Mouse (Mus musculus): ENCODE data around the gene Ovca2.
A peak's percentile ranks its signal among the peaks of the same experiment; 100 is the strongest.
"Not testable (repeated sequence)": the region's sequence is repeated elsewhere in the genome, so short reads cannot be mapped to it uniquely, and the experiment has no call there.

The Ovca2 gene

GRCm38 (mm10) chr11:75194850-75195461 lies 16.3 kb upstream of the Ovca2 start:
- peak; percentile 78 for DNase-seq (ENCODE audit: low spot score)

DNA sequence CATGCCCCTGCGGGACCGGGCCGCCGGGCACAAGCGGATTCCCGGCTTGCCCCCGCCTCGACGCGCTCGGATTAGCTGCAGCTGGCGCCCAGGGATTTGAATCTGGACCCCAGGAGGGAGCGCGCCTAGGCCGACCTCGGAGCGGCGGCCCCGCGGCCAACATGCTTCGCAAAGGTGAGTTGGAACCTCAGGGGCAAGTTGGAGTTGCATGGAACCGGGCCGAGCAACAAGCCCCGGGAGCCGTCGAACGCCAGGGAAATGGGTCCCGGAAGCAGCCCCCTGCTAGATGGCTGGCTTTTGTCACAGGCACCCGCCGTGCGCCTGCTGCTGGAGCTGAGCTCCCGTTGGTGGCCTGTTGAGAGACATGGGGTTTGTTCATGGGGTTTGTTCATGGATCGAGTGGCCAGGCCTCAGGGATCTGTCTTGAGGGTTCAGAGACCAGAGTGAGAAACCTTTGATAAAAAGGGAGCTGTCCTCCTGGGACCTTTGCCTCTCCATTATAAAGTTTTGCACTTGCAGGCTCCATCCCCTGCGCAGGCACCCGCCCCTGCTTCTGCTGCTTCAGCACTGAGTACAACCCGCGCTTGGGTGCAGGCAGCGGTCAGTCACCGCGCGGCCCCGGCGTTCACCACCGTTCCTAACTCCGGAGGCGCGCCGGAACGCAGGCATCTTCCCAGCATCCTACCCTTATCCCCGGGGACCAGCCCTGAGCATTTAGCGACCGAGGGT lies 15.7 kb upstream of the Ovca2 start:
- no peak for DNase-seq (ENCODE audit: low spot score)

GRCm38 (mm10) chr11:75193256-75194071 lies 14.8 kb upstream of the Ovca2 start, which contains the start of gene Rtn4rl1:
Gene Rtn4rl1, plus strand, starts transcription at chr11:75193783.
- peak; percentile 68 for DNase-seq (ENCODE audit: low spot score)

- DNase-seq (ENCODE audit: low spot score), result peak; percentile 82
Measured at GRCm38 (mm10) chr11:75192336-75193214, 13.9 kb upstream of the Ovca2 start.

- DNase-seq (ENCODE audit: low spot score), result no peak
Measured at GRCm38 (mm10) chr11:75191841-75192240, 13.2 kb upstream of the Ovca2 start.

DNA sequence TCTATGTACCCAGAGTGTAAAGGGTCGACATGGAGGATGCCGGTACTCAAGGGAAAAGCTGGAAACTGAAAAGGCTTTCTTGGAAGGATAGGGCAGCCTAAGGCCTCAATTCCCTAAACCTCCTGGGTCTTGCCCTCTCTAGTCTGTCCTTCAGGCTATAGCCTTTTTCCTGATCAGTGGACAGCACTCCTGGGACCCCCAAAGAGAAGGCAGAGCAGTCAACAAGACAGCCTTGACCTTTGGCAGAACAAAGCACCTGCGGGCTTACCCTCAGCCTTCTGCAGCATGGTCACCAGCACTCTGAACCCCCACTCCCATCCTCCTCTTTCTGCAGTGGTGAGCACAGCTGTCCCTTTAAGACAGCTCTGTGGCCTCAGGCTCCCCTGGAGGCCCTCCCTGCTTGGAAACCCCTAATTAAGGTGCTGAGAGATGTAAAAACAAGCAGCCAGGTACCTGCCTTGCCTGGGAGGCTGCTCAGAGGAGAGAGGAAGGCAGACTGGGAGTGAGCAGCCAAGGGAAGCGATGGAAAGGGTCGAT lies 12.3 kb upstream of the Ovca2 start, which contains the start of gene Dph1:
Gene Dph1, minus strand, starts transcription at position 337 of the 537 bp plus-strand sequence.
- no peak for DNase-seq (ENCODE audit: low spot score)

GRCm38 (mm10) chr11:75190371-75190724 lies 11.7 kb upstream of the Ovca2 start:
- peak; percentile 92 for DNase-seq (ENCODE audit: low spot score)

- no peak for DNase-seq (ENCODE audit: low spot score)
Measured at GRCm38 (mm10) chr11:75189713-75190370, 11.2 kb upstream of the Ovca2 start.

DNA sequence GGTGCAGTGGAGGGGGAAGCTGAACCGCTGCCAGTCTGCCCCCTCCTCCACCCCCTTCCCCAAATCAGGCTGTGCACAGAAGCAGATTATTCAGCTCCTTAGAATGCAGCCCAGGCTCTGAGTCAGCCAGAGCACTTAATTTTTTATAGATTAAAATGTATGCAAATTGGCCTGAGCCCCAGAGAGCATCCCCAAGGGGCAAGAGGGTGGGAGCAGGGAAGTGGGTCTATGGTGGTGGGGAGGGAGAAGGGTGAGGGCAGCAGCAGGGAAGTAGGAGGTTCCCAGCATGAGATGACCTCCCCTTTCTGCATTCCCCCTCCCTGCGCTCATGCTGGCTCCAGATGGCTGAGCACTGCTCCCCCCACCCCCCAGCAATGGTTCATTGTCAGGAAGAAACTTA lies 6.4 kb upstream of the Ovca2 start:
- no peak for DNase-seq (ENCODE audit: low spot score)

GRCm38 (mm10) chr11:75184573-75184972 lies 5.9 kb upstream of the Ovca2 start:
- no peak for DNase-seq (ENCODE audit: low spot score)

DNA sequence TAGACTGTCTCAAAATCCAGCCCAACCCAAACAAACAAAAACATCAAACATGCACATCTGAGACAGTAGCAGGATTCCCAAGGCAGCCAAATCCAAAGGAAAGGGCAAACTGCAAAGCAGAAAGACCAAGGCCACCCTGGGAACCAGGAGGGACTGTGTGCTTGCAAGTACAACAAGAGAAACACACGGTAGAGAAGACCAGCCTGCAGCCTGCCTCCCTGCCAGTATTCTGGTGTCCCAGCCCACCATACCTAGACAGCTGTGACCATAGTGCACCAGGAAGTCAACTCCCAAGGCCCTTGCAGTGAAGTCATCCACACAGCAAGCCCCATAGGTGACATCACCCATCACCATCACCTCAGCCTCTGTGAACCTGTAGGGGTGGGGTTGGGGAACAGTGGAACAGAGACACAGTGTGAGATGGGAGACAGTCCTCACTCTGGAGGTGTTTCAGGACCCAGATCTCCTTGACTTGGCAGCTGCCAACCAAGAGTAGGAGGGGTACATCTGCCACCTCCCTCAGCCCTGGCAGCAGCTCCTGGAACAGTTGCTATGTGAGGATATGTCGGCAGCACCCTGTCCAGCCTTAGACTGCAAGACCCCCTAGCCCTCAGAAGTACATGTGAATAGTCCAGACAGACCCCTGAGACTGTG lies 5.4 kb upstream of the Ovca2 start:
- no peak for DNase-seq (ENCODE audit: low spot score)

DNA sequence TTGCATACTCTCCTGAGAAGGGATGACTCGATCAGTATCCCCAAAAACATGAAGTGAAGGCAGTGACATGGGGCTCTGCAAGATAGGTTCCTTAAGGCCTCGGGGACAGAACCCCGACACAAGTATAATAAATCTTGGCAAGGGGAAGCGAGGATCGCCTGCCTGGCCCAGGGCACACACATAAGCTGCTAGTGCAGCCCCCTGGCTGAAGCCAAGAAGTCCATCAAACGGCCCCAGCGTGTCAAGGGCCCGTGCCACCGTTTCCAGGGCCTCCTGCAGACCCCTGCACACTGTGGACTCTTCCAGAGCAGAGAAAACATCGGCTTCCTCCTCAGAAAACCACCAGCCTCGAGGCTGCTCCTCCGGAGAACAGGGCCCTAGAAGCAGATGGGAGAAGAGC lies 624 bp downstream of the Ovca2 start:
- no peak for DNase-seq (ENCODE audit: low spot score)

- DNase-seq (ENCODE audit: low spot score), result not testable (repeated sequence)
Measured at GRCm38 (mm10) chr11:75174574-75174973, 4.1 kb downstream of the Ovca2 start.

DNA sequence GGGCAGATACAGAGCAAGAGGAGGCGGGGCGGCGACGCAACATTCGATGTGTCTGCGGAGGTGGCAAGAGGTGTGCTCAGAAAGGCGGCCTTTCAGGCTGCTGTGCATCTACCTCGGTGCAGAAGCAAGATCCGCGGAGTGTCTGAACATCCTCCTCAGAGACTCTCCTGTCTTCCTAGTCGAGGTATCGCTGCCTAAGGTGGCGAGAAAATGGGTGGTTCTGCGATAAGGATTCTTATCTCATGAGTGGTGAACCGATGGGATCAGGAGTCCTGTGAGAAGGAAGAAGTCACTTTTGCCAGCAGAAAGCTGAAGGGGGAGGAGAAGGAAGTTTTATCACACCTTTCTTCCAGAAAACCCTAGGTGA lies 4.9 kb downstream of the Ovca2 start:
- no peak for DNase-seq (ENCODE audit: low spot score)

- peak; percentile 84 for DNase-seq (ENCODE audit: low spot score)
Measured at GRCm38 (mm10) chr11:75173095-75173798, 5.4 kb downstream of the Ovca2 start.

DNA sequence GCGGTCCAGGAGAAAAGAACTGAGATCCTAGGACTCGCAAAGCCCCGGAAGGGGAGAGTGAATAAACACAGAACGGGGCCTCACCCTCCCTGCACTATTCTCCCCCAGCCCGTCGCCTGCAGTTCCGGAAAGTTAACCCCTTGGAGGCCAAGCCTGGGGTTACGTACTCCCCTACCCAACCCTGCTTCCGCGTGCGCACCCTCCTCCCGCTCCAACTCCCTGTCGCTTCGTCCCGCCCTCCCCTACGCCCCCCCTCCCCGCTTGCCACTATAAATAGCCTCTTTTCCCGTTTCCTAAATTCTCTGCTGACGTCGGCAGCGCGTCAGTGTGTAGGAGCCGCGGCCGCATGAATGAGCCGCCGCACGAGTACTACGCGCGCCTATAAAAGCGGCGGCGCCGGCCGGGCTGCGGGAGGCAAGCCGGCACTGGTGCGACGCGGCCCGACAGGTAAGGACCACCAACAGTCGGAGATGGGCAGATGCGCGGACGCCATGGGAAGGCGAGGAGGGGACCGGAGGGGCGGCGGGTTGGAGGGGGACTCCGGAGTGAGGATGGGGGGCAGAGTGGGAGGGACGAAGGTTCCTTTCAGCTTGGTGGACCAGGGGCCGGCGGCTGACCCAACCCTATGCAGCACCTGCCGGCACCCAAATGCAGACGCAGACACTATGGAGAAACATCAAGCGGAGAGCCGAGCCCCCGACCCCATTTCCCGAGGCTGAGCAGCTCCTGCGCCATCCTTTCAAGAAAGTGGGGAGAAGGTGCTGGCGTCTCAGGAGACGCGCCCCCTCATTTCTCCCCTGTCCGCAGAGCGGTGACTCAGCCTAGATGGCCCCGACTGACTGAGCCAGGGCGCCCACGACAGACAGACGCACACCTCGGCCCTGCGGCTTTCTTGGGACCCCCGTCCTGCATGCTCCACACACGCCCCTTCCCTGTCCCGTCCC lies 6.2 kb downstream of the Ovca2 start:
- DNase-seq (ENCODE audit: low spot score), result no peak

DNA sequence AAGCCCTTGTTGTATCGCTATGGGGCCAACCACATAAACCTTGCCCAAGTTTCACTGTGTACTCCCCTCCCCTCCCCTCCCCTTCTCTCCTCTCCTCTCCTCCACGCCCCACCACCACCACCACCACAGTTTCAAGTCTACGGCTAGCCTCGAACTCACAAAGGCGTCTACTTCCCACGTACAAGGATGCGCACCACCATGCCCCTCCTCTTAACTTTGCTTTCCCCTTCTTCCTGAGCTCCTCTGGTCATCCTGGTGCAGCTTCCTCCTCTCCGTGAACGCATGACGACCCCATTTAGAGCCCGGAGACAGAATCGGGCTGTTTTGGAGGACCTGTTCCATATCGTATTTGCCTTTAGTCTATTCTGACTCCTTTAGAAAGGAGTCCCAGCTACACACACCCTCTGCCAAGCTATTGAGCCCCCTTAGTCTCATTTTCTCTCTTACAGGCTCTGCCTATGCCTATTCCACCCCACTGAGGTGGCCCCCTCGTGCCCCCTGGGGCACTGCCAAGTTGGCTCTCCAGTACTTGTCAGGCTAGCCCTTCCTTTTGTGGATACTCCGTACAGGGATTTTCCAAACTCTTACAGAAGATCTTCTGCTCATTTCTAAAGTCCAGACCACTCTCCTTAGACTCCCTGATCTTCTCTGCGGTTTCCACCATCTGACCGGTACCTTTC lies 7.3 kb downstream of the Ovca2 start:
- no peak for DNase-seq (ENCODE audit: low spot score)

DNA sequence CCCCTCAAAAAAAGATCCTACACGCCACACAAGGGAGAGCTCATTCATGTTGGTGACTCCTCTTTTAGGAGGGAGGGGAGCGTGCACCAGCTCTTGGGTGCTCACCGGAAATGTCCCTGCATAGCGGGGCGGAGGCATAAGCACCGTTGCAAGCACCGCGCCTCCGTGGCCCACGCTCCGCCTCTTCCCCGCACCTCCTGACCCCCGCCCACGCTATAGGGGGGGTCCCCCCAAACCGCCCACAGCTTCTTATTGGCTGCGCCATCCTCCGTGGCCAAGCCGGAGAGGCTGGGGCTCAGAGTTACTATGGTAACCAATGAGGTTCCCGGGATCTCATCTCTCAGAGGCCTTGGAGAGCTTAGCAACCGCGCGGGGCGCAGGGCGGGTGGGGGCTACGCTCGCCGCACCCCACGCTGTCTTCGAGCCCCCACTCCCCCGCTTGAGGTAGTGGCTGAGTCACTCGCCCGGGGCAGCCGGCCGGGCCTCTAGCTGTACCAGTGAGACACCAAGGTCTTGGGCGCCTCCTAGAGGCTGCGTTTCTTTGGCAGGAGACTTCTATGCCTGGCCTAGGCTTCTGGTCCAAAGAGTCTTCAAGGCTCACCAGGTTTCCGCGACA lies 8.4 kb downstream of the Ovca2 start:
- peak; percentile 95 for DNase-seq (ENCODE audit: low spot score)

Measured in retina, embryonic 14.5 days (tissue).